ENCODE assay signal across 18 mouse cellular contexts in the genomic region with DNA sequence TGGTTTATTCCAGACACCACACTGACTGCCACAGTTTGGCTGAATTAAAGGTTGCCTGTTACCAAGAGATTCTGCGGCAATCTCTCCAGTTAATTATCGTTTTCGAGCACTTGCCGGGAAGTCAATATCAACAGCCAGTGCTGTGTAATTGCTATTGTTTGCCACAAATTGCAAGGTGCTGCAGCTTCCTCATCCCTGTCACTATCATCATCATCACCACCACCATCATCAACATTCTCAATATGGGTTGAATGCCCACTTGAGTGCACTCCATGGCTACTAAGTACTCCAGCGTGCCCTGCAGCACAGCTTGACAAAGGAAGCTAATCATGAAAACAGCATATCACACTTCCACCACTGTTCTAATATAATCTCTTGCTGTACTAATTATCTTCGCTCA.
DNase-seq lines count a peak whose midpoint lies in the region; ATAC-seq lines count a peak whose summit lies in the region.
"Had no signal": no experiment of that assay in that cellular context is flagged by ENCODE, and none has a peak within 500 bp of the region (broad histone marks: within the 10 kb centered on the region; RNA-seq: fewer than 3 reads in every experiment).

No protein-coding gene starts in this region.

- H3K9me3 ChIP-seq in hindbrain, embryonic 13.5 days: no peaks in the 10 kb centered on the region
- H3K9me3 ChIP-seq in hindbrain, embryonic 11.5 days (ENCODE audit: control insufficient read depth, low read length): no peaks in the 10 kb centered on the region
- H3K9me3 ChIP-seq in neural tube, embryonic 13.5 days: no peaks in the 10 kb centered on the region
- no peaks in the 10 kb centered on the region for H3K9me3 ChIP-seq in hindbrain, embryonic 16.5 days (ENCODE audit: control insufficient read depth, low read length)
- H3K9me3 ChIP-seq: embryonic facial prominence, embryonic 13.5 days; forebrain, embryonic 12.5 days; heart, embryonic 12.5 days; intestine, embryonic 15.5 days had no signal

- H3K9ac ChIP-seq in hindbrain, embryonic 13.5 days: no peak overlapping the region
- H3K9ac ChIP-seq in hindbrain, embryonic 11.5 days (ENCODE audit: low read depth, low read length): no peak overlapping the region
- H3K9ac ChIP-seq in neural tube, embryonic 13.5 days: no peak overlapping the region
- H3K9ac ChIP-seq in hindbrain, embryonic 16.5 days (ENCODE audit: low read depth, low read length): no peak overlapping the region
- H3K9ac ChIP-seq: embryonic facial prominence, embryonic 13.5 days; forebrain, embryonic 12.5 days; heart, embryonic 12.5 days; intestine, embryonic 15.5 days had no signal

- no peak; the same call in 1 of the 2 replicates for ATAC-seq in hindbrain, embryonic 13.5 days (ENCODE audit: low FRiP score)
- ATAC-seq in hindbrain, embryonic 11.5 days (ENCODE audit: low FRiP score): no peak
- peak; percentile 82 for ATAC-seq in neural tube, embryonic 13.5 days (ENCODE audit: low read depth)
- peak; percentile 75; the same call in 1 of the 2 replicates for ATAC-seq in hindbrain, embryonic 16.5 days
- ATAC-seq: intestine, embryonic 15.5 days had no signal

- peak overlapping the region; percentile 0; the same call in 1 of the 2 replicates for H3K27ac ChIP-seq in hindbrain, embryonic 13.5 days
- no peak overlapping the region for H3K27ac ChIP-seq in hindbrain, embryonic 11.5 days (ENCODE audit: low read depth, low read length)
- peak overlapping the region; percentile 47; the same call in 1 of the 2 replicates for H3K27ac ChIP-seq in neural tube, embryonic 13.5 days (replicated peaks)
- H3K27ac ChIP-seq in hindbrain, embryonic 16.5 days (ENCODE audit: low read depth, low read length): no peak overlapping the region
- H3K27ac ChIP-seq: embryonic facial prominence, embryonic 13.5 days; forebrain, embryonic 12.5 days; intestine, embryonic 15.5 days had no signal

- WGBS in hindbrain, embryonic 13.5 days: 91% methylated on average over 6 of the region's 6 CpGs
- 95% methylated on average over 6 of the region's 6 CpGs for WGBS in hindbrain, embryonic 11.5 days
- WGBS in neural tube, embryonic 13.5 days: 79% methylated on average over 6 of the region's 6 CpGs
- WGBS in hindbrain, embryonic 16.5 days: 79% methylated on average over 6 of the region's 6 CpGs

- no peak overlapping the region for H3K4me3 ChIP-seq in hindbrain, embryonic 13.5 days
- H3K4me3 ChIP-seq in hindbrain, embryonic 11.5 days (ENCODE audit: low read depth, low read length): no peak overlapping the region
- H3K4me3 ChIP-seq in neural tube, embryonic 13.5 days: no peak overlapping the region
- no peak overlapping the region for H3K4me3 ChIP-seq in hindbrain, embryonic 16.5 days (ENCODE audit: low read length)
- H3K4me3 ChIP-seq: embryonic facial prominence, embryonic 13.5 days; forebrain, embryonic 12.5 days; heart, embryonic 12.5 days; intestine, embryonic 15.5 days had no signal

- no peaks in the 10 kb centered on the region for H3K27me3 ChIP-seq in hindbrain, embryonic 13.5 days
- H3K27me3 ChIP-seq in hindbrain, embryonic 11.5 days (ENCODE audit: control insufficient read depth, insufficient read depth, low read length): no peaks in the 10 kb centered on the region
- no peaks in the 10 kb centered on the region for H3K27me3 ChIP-seq in neural tube, embryonic 13.5 days
- H3K27me3 ChIP-seq in hindbrain, embryonic 16.5 days (replicated peaks; ENCODE audit: control insufficient read depth, insufficient read depth, low read length): no peaks in the 10 kb centered on the region
- H3K27me3 ChIP-seq: embryonic facial prominence, embryonic 13.5 days; forebrain, embryonic 12.5 days; heart, embryonic 12.5 days; intestine, embryonic 15.5 days had no signal

- no peaks in the 10 kb centered on the region for H3K36me3 ChIP-seq in hindbrain, embryonic 13.5 days
- no peaks in the 10 kb centered on the region for H3K36me3 ChIP-seq in hindbrain, embryonic 11.5 days (ENCODE audit: control insufficient read depth, insufficient read depth, low read length)
- H3K36me3 ChIP-seq in neural tube, embryonic 13.5 days: no peaks in the 10 kb centered on the region
- no peaks in the 10 kb centered on the region for H3K36me3 ChIP-seq in hindbrain, embryonic 16.5 days (ENCODE audit: control insufficient read depth, insufficient read depth, low read length)
- H3K36me3 ChIP-seq: embryonic facial prominence, embryonic 13.5 days; forebrain, embryonic 12.5 days; heart, embryonic 12.5 days; intestine, embryonic 15.5 days had no signal

- H3K4me1 ChIP-seq in hindbrain, embryonic 13.5 days (replicated peaks): no peaks in the 10 kb centered on the region
- H3K4me1 ChIP-seq in hindbrain, embryonic 11.5 days (replicated peaks; ENCODE audit: control insufficient read depth, insufficient read depth, low read length): no peaks in the 10 kb centered on the region
- no peaks in the 10 kb centered on the region for H3K4me1 ChIP-seq in neural tube, embryonic 13.5 days (replicated peaks)
- H3K4me1 ChIP-seq in hindbrain, embryonic 16.5 days (ENCODE audit: control insufficient read depth, insufficient read depth, low read depth, low read length): no peaks in the 10 kb centered on the region
- H3K4me1 ChIP-seq: forebrain, embryonic 12.5 days; intestine, embryonic 15.5 days had no signal

- no peak for DNase-seq in hindbrain, embryonic 11.5 days (ENCODE audit: low spot score)
- no peak for DNase-seq in neural tube, embryonic 10.5 days (ENCODE audit: extremely low spot score, low spot score)
- DNase-seq in lung, postnatal 4 days: no peak
- DNase-seq in layer of hippocampus, adult 8-10 months (ENCODE audit: low spot score in 2 of 2): no peak
- DNase-seq: adrenal gland, postnatal 10 days; cerebellum, adult 18-20 months; cerebellum, adult 9-11 months; cerebellum, postnatal 36 days; gastrocnemius, postnatal 10 days; heart, adult 18-20 months; kidney, adult 18-20 months had no signal

- no peak overlapping the region for H3K4me2 ChIP-seq in hindbrain, embryonic 13.5 days
- no peak overlapping the region for H3K4me2 ChIP-seq in hindbrain, embryonic 11.5 days (replicated peaks; ENCODE audit: low read depth, low read length)
- no peak overlapping the region for H3K4me2 ChIP-seq in neural tube, embryonic 13.5 days
- H3K4me2 ChIP-seq in hindbrain, embryonic 16.5 days (ENCODE audit: low read length): no peak overlapping the region
- H3K4me2 ChIP-seq: embryonic facial prominence, embryonic 13.5 days; forebrain, embryonic 12.5 days; heart, embryonic 12.5 days; intestine, embryonic 15.5 days had no signal

Comparison
In these comparisons a context has a peak if more than half of its experiments do, and no peak if none do; other contexts are left out.
1. ATAC-seq: peak in neural tube, embryonic 13.5 days (single experiment) and hindbrain, embryonic 16.5 days (single experiment); none in hindbrain, embryonic 13.5 days (single experiment) and hindbrain, embryonic 11.5 days (single experiment).
2. H3K27ac ChIP-seq: peak in hindbrain, embryonic 13.5 days (single experiment) and neural tube, embryonic 13.5 days (single experiment); none in hindbrain, embryonic 11.5 days (single experiment) and hindbrain, embryonic 16.5 days (single experiment).